Mouse (Mus musculus) left cerebral cortex, adult 18-20 months (tissue): ENCODE data around the gene Ehbp1. TPM values are rescaled to one million over a fixed set of nuclear protein-coding genes. Genes with fewer than 3 reads are reported as not detected.
A peak's percentile ranks its signal among the peaks of the same experiment; 100 is the strongest.

ENCODE experiments used
- DNase-seq, 2 experiments: peaks; one replicate each; pipeline ENCODE4 v3.0.0; 2021 to 2022; ENCODE audit warnings: low spot score in 2 of 2, mixed read lengths in 1 of 2
- total RNA-seq, 2 experiments: library from RNA; stranded (reverse); gene quantifications; 2 replicates each; pipeline ENCODE4 v1.2.3; 2021

The Ehbp1 gene
- total RNA-seq, 2 experiments from 2014 or later: 50.0 to 55.6 TPM

DNA sequence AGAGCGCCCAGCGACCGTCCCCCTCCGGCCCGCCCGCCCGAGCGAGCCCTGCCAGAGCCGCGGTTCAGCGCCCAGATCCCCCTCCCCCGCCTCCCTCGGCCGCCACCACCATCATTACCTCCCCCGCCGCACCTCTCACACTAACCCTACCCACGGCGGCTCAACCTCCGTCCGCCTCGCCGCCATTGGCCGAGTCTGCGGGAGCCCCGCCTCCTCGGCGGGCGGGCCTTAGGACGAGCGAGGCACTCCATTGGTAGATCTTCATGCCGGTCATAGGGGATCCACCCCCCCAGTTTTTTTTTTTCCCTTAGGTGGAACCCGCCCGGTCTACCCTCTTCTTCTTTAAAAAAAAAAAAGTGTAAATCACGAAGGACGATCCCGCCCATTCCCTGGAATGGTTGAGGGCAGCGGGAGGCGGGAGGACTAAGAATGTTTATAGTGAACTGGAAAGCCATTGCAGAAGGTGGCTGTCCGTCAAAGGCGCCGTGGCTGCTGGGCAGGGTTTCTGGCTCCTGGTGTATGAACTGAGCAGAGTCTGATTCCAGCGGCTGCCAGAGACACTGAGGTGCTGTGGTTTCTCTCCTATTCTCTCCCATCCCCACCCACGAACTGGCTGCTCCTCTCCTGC lies 55.1 kb downstream of the Ehbp1 start:
- peak; percentile 95 to 97 for DNase-seq

DNA sequence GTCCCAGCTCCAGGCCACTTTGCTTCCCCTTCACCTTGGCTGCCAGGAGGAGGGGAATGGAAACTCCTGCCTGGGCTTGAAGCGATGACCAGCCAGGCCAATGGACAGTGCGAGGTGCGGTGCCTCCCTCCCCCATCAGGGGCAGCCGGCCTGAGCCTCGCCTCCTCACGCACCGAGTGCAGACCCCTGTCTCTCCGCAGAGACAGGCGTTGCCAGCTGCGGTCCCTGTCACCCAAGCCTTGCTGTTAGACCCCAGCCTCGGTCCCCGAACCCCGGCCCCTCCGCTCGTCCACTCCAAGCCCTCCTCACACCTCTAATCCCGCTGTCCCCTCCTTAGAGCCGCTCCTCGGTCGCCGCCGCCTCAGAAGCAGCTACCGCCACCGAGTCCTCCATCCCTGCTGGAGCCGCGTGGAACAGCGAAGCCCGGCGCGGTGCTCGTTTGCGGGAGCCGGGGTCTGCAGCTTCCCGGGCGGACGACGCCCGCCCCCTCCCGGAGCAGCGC lies 55.7 kb downstream of the Ehbp1 start:
- no peak for DNase-seq

DNA sequence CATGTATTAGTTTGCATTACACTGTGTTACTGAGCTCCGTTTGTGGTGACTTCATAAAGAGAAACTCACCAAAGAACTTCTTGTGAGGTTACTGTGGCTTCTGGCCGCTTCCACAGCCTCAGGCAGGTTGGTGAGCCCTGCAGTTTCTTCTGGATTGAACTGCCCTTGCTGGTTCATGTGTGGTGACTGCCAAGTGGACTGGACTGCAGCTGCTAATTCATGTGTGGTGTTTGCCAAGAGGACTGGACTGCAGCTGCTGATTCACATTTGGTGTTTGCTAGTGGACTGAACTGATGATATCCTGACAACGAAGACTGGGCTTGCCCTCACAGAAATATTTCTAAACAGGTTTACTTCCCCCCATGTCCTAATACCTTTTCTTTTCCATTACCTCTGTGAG lies 65.4 kb downstream of the Ehbp1 start:
- DNase-seq: no peak

DNA sequence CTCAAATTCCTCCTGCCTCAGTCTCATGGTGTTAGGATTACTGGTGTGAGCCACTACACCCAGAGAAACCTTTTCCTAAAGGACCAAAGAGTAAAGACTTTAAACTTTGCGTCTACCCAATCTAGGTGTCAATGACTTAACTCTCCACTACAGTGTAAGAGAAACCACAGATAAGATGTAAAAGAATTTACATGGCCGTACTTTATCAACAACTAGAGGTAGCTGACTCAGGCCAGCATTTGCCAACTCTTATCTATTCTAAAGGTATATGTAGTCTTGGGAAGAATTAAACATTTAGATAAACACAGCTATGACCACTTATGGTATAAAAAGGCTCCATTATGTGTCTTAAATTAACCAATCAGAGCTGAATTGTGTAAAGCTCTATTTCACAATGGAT lies 67.9 kb downstream of the Ehbp1 start:
- DNase-seq: no peak

DNA sequence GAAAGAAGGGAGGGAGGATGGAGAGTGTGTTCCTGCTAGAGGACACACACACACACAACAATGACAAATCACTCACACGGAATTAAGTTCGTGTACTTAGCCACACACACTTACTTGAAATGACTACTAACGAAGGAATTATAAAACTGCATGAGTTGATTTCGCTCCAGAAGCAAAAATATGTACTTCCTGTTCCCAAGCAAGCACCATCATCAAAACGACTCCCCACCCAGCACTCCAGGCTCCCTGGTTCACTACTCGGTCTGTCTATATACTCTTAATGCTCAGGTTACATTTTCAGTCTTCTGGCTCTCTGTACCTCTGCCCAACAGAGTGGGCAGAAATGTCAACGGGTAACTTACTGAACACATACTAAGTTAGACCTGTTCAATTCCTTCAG lies 68.7 kb downstream of the Ehbp1 start:
- DNase-seq: no peak

DNA sequence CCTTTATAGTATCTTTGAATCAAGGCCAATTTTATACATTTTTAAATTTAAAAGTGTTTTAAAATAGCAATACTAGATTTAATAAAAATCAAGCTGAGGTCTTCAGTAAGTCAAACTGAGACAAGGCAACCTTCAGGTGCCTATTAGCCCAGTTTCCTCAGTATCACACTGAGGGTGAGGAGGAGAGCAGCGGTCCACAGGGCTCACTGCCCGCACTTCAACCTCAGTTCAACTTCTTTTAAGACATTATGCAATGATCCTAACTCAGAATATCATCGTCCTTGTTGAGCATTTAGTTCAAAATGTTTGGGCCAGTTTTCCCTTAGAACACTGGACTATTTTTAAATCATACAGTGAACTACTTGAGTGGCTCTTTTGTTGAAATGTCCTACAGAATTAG lies 70.2 kb downstream of the Ehbp1 start:
- DNase-seq: no peak

DNA sequence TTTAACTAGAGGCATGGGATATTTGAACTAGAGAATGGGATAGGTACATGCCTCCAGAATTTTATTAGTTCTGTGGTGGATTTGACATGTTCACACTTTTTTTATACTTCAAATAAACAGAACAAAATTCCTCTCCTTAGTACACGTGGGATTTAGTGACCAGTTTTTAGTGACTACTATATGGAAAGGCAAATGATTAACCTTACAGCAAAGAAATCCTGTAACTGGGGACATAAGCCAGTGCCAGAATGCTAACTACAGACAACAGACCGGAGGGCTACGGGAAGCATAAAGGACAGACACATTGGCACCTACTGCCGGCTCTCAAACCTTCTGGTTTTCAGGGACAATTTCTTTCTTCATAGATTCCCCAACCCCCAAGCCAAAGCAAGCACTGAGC lies 72.4 kb downstream of the Ehbp1 start:
- DNase-seq: no peak

DNA sequence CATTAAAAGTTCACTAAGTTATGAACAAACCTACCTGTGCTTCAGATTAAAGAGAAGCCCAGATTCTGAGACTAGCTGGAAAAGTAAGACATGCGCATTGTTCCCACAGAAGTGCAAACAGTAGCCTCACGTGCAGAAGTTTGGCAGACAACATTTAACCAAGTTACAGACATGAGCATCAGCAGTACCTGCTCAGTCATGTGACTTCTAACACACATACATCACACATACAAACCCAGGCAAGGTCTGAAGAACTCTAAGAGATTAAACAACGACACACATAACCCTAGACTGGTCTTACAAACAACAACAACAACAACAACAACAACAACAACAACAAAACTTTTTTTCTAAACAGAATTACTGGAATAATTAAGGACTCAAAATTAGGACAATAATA lies 72.9 kb downstream of the Ehbp1 start:
- DNase-seq: no peak

DNA sequence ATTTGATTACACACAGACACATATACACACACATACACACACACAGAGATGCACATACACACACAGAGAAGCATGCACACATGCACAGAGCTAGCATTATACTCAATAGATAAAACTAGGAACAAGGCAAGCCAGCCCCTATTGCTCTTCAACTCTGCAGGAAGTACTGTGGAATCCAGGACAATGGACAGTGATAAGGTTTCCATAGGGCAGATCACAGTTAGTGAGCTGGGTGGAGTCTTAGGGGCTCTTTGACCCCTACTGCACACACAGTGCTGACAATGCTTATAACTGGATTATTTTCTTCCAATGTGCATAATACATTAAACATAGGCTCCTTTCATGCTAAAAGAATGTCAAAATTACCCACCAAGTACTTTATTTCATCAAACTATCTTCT lies 75.1 kb downstream of the Ehbp1 start:
- DNase-seq: no peak

DNA sequence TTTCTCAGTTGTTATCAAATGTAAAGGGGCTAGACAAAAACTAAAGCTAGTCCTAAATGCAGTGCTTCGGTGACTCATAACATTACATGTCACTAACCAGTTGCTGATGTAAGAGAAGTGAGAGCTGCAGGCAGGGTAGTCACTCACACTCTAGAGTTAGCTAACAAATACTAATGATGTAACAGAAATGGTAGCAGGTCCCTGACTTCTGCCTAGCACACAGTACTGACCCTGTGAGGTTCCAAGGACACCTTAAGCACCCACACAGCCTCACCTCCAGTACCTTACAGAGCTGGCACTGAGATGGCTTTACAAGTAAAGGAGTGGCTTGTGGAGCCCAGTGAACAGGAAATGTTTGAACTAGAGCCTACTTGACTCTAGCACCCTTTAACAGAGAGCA lies 86.7 kb downstream of the Ehbp1 start:
- no peak for DNase-seq

DNA sequence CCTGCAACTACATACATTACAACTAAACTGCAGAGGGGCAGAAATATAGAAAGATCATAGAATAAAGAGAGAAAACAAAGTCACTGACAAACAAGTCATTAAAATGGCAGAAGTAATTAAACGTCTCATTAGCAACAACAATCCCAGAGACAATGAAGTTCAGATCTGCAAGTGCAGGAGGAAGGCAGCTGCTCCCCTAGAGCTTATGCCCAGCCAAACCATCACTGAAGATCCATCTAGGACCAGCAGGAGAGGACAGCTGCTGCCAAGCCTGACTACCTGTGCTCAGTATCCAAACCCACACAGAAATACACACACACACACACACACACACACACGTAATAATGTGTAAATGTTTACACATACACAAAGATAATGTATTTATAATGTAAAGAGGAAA lies 92.7 kb downstream of the Ehbp1 start:
- DNase-seq: no peak

DNA sequence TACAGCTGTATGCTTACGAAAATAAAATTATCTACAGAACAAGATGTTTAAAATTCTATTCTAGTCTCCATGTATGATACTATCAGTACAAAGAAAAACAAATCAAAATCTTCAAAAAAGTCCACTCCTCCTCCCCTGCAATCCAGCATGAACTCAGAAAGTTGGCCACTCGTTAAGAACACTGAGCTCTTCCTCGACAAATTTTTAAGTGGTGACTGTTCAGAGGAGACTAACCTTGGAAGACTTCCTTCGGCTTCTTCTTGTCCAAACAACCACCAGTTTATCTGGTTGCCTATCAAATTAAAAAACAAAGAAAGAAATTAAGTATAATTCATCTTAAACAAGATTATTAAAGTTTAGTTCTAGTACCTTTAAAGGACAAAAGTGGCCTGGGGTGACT lies 94.4 kb downstream of the Ehbp1 start:
- no peak for DNase-seq

DNA sequence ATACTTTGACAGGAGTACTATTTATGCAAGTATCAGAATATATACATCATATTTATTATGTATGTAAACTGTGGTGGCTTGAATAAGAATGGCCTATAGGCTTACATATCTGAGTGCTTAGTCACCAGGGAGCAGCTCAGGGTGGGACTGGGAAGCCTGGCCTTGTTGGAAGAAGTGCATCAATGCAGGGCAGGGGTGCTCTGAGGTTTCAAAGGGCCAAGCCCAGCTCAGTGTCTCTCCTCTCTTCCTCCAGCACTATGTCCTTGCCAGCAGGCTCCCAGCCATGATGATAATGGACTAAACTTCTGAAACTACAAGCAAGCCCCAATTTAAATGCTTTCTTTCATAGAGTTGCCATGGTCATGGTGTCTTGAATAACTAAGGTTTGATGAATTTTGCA lies 95.0 kb downstream of the Ehbp1 start:
- no peak for DNase-seq

DNA sequence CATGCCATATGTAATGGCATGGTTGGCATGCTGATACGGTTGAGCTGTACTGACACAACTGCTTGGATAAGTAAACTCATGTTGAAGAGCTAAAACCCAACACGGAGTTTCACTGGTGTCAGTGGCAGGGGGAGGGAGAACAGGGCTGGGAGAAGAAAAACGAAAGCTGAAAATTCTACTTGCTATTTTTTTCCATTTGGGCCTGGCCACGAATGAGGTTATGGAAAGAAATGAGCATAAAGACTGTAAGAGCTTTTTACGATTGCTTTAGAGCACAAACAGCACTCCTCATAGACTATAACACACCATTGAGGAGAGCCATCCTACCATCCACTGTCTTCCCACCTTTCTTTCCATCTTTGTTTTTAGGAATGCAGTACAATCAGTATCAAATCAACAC lies 106.5 kb downstream of the Ehbp1 start:
- no peak for DNase-seq

DNA sequence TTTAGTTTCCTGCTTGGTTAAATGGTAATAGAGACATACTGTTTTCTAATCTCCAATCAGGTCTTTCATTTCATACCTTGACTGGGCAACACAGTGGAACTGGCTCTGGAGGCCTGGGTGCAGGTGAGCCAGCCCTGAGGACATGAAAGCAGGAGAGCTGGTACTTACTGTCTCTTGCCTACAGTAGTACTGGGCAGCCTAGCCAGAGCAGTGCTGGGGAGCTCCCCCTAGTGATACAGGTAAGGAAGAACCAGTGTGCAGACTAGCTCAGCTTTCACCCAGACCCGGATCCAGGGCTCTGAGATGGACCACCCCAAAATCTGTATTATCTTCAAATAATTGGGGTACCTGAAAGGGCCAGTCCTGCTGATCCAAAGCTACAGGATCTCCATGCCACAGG lies 107.4 kb downstream of the Ehbp1 start:
- DNase-seq: peak; percentile 14 to 15

DNA sequence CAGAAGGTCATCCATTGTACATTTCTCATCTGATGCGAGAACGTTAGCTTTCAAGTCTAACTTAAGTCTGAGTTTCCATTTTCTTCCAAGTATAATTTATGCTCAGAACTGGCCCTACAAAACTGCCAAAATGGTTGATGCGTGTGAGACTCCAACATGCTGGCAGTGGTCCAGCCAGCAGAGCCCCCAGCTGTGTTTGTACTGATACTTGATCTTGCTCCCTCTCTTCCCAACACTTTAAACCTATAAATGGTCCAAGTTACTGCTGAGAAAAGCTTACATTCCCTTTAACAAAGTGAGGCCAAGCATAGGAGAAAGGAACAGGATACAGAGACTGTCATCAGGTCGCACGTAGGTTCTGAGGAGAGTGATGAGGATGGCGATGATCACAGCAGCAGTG lies 111.2 kb downstream of the Ehbp1 start:
- DNase-seq: no peak

DNA sequence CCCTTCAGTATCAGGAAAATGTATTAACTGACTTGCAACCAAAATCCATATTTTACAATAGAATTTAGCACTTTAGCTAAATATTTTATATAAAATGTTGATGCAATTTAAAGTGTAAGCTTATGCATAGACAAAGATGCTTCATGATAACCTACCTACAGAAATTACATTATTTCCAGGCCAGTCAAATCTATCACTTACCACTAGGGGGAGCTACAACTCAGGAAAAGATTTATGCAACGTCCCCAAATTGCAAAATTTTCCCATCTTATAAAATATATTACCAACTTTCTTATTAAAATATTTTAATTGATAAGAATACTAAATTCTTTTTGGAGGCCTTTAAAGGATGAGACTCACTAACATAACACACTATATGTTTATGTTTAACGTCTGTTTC lies 116.5 kb downstream of the Ehbp1 start:
- DNase-seq: peak in 1 of 2 experiments; percentile 37

DNA sequence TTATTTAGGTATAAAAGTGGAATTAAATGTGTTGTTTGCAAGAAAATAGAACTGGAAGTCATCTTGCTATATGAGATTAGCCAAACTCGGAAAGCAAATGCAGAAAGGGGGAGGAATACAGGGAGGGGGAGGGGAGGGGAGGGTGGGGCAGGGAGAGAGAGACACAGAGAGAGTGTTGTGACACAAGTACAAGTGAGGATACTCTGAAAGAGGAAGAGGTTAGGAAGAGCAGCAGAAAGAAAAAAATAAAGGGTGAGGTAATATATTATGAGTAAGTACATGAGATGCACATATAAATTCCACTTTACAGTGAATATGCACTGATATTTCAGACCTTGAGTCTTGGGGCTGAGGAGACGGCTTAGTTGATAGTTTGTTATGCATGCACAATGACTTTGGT lies 123.9 kb downstream of the Ehbp1 start:
- no peak for DNase-seq

DNA sequence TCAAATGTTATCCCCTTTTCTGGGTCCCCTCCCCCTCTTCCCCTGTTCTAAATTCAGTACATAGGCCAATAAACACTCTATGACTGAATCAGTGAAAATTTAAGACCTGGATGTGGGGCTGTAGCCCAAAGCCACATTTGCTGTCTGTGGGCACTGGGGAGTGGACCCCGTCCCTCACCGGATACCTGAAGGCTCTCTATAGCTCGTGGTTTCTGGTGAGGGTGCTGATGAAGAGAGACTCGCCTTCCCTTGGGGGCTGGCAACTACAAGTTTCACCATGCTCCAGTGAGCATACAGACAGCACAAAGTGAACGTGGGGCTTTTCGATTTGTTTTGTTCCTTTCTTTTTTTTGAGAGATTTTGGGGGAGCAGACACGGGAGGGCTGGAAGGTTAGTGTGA lies 125.2 kb downstream of the Ehbp1 start:
- DNase-seq: no peak

DNA sequence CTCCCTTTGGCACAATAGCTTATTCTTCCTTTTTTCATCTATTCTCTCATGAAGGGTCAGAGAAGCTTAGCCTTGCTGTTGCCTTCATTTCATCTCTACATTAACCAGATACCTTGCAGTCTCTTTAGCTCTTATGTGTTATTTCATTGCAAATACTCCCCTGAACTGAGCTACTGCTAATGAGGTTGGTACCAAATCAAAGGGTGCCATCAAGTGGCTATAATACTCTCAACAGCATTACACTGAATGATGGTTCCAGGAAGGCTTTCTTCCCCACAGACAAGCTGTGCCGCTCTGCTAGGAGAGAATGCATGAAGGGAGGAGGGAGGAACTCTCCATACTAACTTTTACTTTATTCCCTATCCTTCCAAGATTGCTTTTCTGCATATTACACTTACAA lies 135.5 kb downstream of the Ehbp1 start:
- peak in 1 of 2 experiments; percentile 14 for DNase-seq

DNA sequence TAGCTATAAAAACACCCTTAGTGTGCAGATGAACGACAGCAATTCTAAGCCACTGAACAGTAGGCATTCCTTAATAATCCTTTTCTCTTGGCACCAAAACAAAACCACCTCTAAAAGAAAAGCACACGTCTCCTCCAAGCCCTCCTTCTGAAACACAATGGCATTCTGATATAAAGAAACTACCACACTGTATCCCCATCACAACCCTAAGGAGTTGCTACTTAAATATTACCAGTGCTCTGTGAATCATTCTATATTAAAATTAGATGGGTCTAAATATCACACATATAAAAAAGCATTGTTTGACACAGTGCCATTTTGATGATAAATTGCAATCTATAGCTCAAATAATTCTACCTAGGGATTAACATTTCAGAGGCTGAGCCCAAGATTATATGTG lies 135.9 kb downstream of the Ehbp1 start:
- DNase-seq: no peak

DNA sequence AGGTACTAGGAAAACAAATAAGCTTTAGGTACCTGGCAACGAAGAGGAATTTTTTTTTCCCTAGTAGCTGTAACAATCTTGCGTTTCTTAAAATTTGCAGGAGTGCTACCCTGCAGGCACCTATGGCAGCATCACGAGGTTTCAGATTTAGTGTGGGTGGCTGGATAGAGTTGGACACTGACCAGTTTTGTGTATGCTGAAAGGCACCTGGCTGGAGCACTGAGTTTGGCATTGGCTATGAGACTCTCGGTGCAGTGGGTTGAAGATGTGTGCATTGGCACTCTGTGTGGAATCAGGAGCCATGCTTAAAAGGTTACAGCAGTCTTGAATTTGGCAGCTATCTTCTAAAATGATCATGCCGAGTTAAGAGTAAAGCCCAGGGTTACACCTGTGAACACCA lies 138.7 kb downstream of the Ehbp1 start:
- no peak for DNase-seq

DNA sequence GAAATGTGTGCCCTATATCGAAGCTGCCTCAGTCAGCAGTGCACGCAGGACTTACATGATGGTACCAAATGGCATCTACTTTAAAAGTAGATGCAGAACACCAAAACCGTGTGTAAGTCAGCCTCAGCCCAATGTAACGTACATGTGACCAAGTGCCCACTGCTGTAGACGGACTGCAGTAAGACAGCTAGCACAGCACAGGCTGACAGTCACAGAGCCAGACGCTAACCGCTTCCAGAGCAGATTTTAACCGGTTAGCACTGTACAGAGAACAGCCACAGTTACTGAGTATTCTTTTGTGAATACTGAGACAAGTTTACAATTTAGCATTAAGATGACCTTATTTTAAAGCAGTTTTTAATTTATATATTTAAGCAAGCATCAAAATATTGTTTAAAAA lies 141.0 kb downstream of the Ehbp1 start:
- DNase-seq: no peak

DNA sequence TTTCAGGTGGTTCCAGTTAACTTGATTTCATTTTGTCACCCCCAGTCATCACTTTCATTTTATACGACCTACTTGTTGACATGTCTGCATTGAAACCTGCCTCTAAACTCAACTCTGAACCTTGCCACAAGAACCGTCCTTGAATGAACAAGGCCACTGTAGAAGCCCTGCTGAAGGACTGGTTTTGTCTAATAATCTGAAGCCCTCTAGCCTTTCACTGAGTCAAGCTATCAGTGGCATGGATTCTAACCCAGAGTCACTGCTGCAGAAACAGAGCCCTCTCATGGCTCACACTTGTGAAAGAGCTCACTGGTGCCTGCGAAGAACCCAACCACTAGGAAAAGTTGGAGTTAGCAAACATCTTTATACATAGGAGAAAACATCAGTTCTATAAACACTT lies 142.2 kb downstream of the Ehbp1 start:
- no peak for DNase-seq
